In the genomic region with DNA sequence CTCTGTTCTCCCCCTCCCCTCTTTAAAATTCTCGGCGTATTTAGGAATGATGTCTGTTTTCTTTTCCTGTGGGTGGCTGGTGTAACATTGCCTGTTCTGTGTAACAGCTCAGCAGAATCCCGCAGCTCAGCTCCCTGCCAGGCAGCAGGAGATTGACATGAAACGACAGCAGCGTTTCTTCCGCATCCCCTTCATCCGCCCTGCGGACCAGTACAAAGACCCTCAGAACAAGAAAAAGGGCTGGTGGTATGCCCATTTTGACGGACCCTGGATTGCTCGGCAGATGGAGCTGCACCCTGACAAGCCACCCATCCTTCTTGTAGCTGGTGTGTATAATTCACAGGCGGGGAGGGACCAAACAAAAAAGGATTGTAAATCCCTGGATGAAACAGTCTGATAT, we compare ENCODE assay signal across 15 mouse cellular contexts.
DNase-seq lines count a peak whose midpoint lies in the region; ATAC-seq and TF ChIP-seq lines count a peak whose summit lies in the region.
"Had no signal": no experiment of that assay in that cellular context is flagged by ENCODE, and none has a peak within 500 bp of the region (broad histone marks: within the 10 kb centered on the region; RNA-seq: fewer than 3 reads in every experiment).

No protein-coding gene starts in this region.

- H3K27me3 ChIP-seq in forebrain, embryonic 11.5 days (ENCODE audit: control insufficient read depth, insufficient read depth, low read length): no peaks in the 10 kb centered on the region
- H3K27me3 ChIP-seq in forebrain, embryonic 10.5 days (ENCODE audit: poor library complexity, severe bottlenecking): no peaks in the 10 kb centered on the region
- no peaks in the 10 kb centered on the region for H3K27me3 ChIP-seq in hindbrain, embryonic 15.5 days
- no peaks in the 10 kb centered on the region for H3K27me3 ChIP-seq in midbrain, embryonic 15.5 days (replicated peaks)
- H3K27me3 ChIP-seq: neural tube, embryonic 12.5 days had no signal

- no peak overlapping the region for H3K4me3 ChIP-seq in forebrain, embryonic 11.5 days (ENCODE audit: low read depth, low read length)
- no peak overlapping the region for H3K4me3 ChIP-seq in forebrain, embryonic 10.5 days
- H3K4me3 ChIP-seq in cortical plate, adult 2 months (ENCODE audit: insufficient read depth, low read length): peak overlapping the region; percentile 8; the same call in 1 of the 2 replicates
- H3K4me3 ChIP-seq in hindbrain, embryonic 15.5 days: peak overlapping the region; percentile 17; the same call in 1 of the 2 replicates
- H3K4me3 ChIP-seq in midbrain, embryonic 15.5 days: peak overlapping the region; percentile 26
- H3K4me3 ChIP-seq: neural tube, embryonic 12.5 days had no signal

- no peak overlapping the region for H3K27ac ChIP-seq in forebrain, embryonic 11.5 days (ENCODE audit: low read depth, low read length)
- no peak overlapping the region for H3K27ac ChIP-seq in forebrain, embryonic 10.5 days
- no peak overlapping the region for H3K27ac ChIP-seq in cortical plate, adult 2 months (ENCODE audit: insufficient read depth, low read length)
- H3K27ac ChIP-seq in hindbrain, embryonic 15.5 days (replicated peaks): 0 out of 2 replicates have a peak overlapping the region, but pooled peaks have one; percentile 60
- H3K27ac ChIP-seq in midbrain, embryonic 15.5 days: peak overlapping the region; percentile 59
- H3K27ac ChIP-seq: neural tube, embryonic 12.5 days had no signal

- no peaks in the 10 kb centered on the region for H3K36me3 ChIP-seq in forebrain, embryonic 11.5 days (ENCODE audit: control insufficient read depth, insufficient read depth, low read length)
- no peaks in the 10 kb centered on the region for H3K36me3 ChIP-seq in forebrain, embryonic 10.5 days (replicated peaks)
- H3K36me3 ChIP-seq in hindbrain, embryonic 15.5 days: peaks cover 5% of the 10 kb centered on the region; the same call in 1 of the 2 replicates
- H3K36me3 ChIP-seq in midbrain, embryonic 15.5 days (replicated peaks): no peaks in the 10 kb centered on the region
- H3K36me3 ChIP-seq: neural tube, embryonic 12.5 days had no signal

- DNase-seq in forebrain, embryonic 11.5 days (ENCODE audit: low spot score): no peak
- DNase-seq in forebrain, embryonic 10.5 days (ENCODE audit: extremely low spot score, low spot score): no peak
- DNase-seq in Muller cell, postnatal 12 days (ENCODE audit: inconsistent ontology term): no peak
- DNase-seq in kidney, postnatal 25 days: no peak
- no peak for DNase-seq in adrenal gland, postnatal 36 days
- DNase-seq: adrenal gland, postnatal 14 days; B cell, adult 2 months; cerebellum, adult 9-10 months; kidney, postnatal 14 days; thymus, postnatal 4 days had no signal

- no peak for TF ChIP-seq POLR2A in cortical plate, adult 2 months (IDR thresholded peaks at IDR 0.05; ENCODE audit: extremely low read depth, insufficient read depth, low read length)

- WGBS in forebrain, embryonic 11.5 days: 53% methylated on average over 11 of the region's 11 CpGs
- WGBS in forebrain, embryonic 10.5 days: 61% methylated on average over 11 of the region's 11 CpGs
- WGBS in hindbrain, embryonic 15.5 days: 30% methylated on average over 11 of the region's 11 CpGs
- WGBS in midbrain, embryonic 15.5 days: 11% methylated on average over 11 of the region's 11 CpGs

- 0 out of 2 replicates have a peak, but pooled peaks have one; percentile 33 for ATAC-seq in forebrain, embryonic 11.5 days (replicated peaks; ENCODE audit: low FRiP score)
- peak; percentile 76 for ATAC-seq in hindbrain, embryonic 15.5 days (ENCODE audit: low FRiP score, low read depth)
- ATAC-seq in midbrain, embryonic 15.5 days (replicated peaks): peak; percentile 90
- ATAC-seq: inflammation-experienced regulatory T-cells, adult 6 months had no signal

- H3K9me3 ChIP-seq in forebrain, embryonic 11.5 days (ENCODE audit: control insufficient read depth, low read length): no peaks in the 10 kb centered on the region
- no peaks in the 10 kb centered on the region for H3K9me3 ChIP-seq in forebrain, embryonic 10.5 days
- no peaks in the 10 kb centered on the region for H3K9me3 ChIP-seq in hindbrain, embryonic 15.5 days
- no peaks in the 10 kb centered on the region for H3K9me3 ChIP-seq in midbrain, embryonic 15.5 days
- H3K9me3 ChIP-seq: neural tube, embryonic 12.5 days had no signal

- H3K4me1 ChIP-seq in forebrain, embryonic 11.5 days (replicated peaks; ENCODE audit: control insufficient read depth, insufficient read depth, low read length): no peaks in the 10 kb centered on the region
- H3K4me1 ChIP-seq in forebrain, embryonic 10.5 days: no peaks in the 10 kb centered on the region
- no peaks in the 10 kb centered on the region for H3K4me1 ChIP-seq in cortical plate, adult 2 months (ENCODE audit: control insufficient read depth, insufficient read depth, low read length)
- H3K4me1 ChIP-seq in hindbrain, embryonic 15.5 days (replicated peaks): 0 out of 2 replicates have a peak, but pooled peaks cover 4% of the 10 kb centered on the region
- peaks cover 6% of the 10 kb centered on the region; the same call in 1 of the 2 replicates for H3K4me1 ChIP-seq in midbrain, embryonic 15.5 days
- H3K4me1 ChIP-seq: neural tube, embryonic 12.5 days had no signal

- no peak overlapping the region for H3K9ac ChIP-seq in forebrain, embryonic 11.5 days (ENCODE audit: low read length)
- no peak overlapping the region for H3K9ac ChIP-seq in hindbrain, embryonic 15.5 days
- peak overlapping the region; percentile 44 for H3K9ac ChIP-seq in midbrain, embryonic 15.5 days
- H3K9ac ChIP-seq: neural tube, embryonic 12.5 days had no signal

- TF ChIP-seq CTCF in cortical plate, adult 2 months (IDR thresholded peaks at IDR 0.05; ENCODE audit: extremely low read depth, insufficient read depth, low read length): no peak

- no peak overlapping the region for H3K4me2 ChIP-seq in forebrain, embryonic 11.5 days (ENCODE audit: low read depth, low read length, severe bottlenecking)
- H3K4me2 ChIP-seq in hindbrain, embryonic 15.5 days: peak overlapping the region; percentile 44
- H3K4me2 ChIP-seq in midbrain, embryonic 15.5 days: peak overlapping the region; percentile 42
- H3K4me2 ChIP-seq: neural tube, embryonic 12.5 days had no signal

Comparison
In these comparisons a context has a peak if more than half of its experiments do, and no peak if none do; other contexts are left out.
1. ATAC-seq: peak in every context shown above with its lines; median percentile 90 in midbrain, embryonic 15.5 days; 76 in hindbrain, embryonic 15.5 days; 33 in forebrain, embryonic 11.5 days.
2. H3K27ac ChIP-seq: peak in hindbrain, embryonic 15.5 days (single experiment) and midbrain, embryonic 15.5 days (single experiment); none in forebrain, embryonic 11.5 days (single experiment), forebrain, embryonic 10.5 days (single experiment) and cortical plate, adult 2 months (single experiment).
3. H3K4me3 ChIP-seq: peak in cortical plate, adult 2 months (single experiment), hindbrain, embryonic 15.5 days (single experiment) and midbrain, embryonic 15.5 days (single experiment); none in forebrain, embryonic 11.5 days (single experiment) and forebrain, embryonic 10.5 days (single experiment).